Mouse (Mus musculus) limb, embryonic 13.5 days (tissue): Measurements from ENCODE around the gene Ubap1l. TPM values are rescaled to one million over a fixed set of nuclear protein-coding genes. Genes with fewer than 3 reads are reported as not detected.

Experiments
- ATAC-seq: fragments of 200-750 bp; cut with Nextera tagmentation; 2 replicates; pipeline ENCODE4 v1.8.0; 2017; ENCODE audit warnings: low read depth, moderate number of reproducible peaks, moderate TSS enrichment; ENCODE audit not compliant: low FRiP score
- H3K27ac ChIP-seq: fragments of 300-500 bp; sonication (generic); 2 replicates; pipeline ENCODE4 v1.5.1; 2015; ENCODE audit warnings: inconsistent platforms, mild to moderate bottlenecking, moderate library complexity
- H3K27me3 ChIP-seq: fragments of 300-500 bp; sonication (generic); 2 replicates; pipeline ENCODE4 v1.6.1; 2015; ENCODE audit warnings: mild to moderate bottlenecking, inconsistent platforms
- H3K36me3 ChIP-seq: fragments of 300-500 bp; sonication (generic); 2 replicates; pipeline ENCODE4 v1.6.1; 2015; ENCODE audit warnings: inconsistent platforms, mild to moderate bottlenecking, moderate library complexity
- H3K4me1 ChIP-seq: fragments of 300-500 bp; sonication (generic); 2 replicates; pipeline ENCODE4 v1.6.1; 2015; ENCODE audit warnings: inconsistent platforms
- H3K4me2 ChIP-seq: fragments of 300-500 bp; sonication (generic); replicated peaks from 2 replicates; pipeline ENCODE4 v1.6.1; 2015; ENCODE audit warnings: inconsistent platforms, mild to moderate bottlenecking, moderate library complexity
- H3K4me3 ChIP-seq: fragments of 300-500 bp; sonication (generic); 2 replicates; pipeline ENCODE4 v1.5.1; 2015; ENCODE audit warnings: moderate library complexity, mild to moderate bottlenecking, inconsistent platforms
- H3K9ac ChIP-seq: fragments of 300-500 bp; sonication (generic); 2 replicates; pipeline ENCODE4 v1.6.1; 2015; ENCODE audit warnings: mild to moderate bottlenecking, inconsistent platforms
- H3K9me3 ChIP-seq: fragments of 300-500 bp; sonication (generic); 2 replicates; pipeline ENCODE4 v1.6.1; 2016; ENCODE audit warnings: inconsistent platforms
- WGBS: fragments of 180-500 bp; shearing (Covaris S2); methylation state at CpG from one replicate; pipeline ENCODE4 v1.1.7; 2015; 5-methylcytosine and 5-hydroxymethylcytosine counted together
- polyA plus RNA-seq: library from polyadenylated mRNA; unstranded; fragments of >200 nt; fragmentation: Nextera tagmentation; extraction: Ambion mirVana; gene quantifications from 2 replicates; pipeline ENCODE4 v1.2.1, GENCODE M21; 2015

The Ubap1l gene
- polyA plus RNA-seq, 1 experiment from 2014 or later: 0.42 TPM

DNA sequence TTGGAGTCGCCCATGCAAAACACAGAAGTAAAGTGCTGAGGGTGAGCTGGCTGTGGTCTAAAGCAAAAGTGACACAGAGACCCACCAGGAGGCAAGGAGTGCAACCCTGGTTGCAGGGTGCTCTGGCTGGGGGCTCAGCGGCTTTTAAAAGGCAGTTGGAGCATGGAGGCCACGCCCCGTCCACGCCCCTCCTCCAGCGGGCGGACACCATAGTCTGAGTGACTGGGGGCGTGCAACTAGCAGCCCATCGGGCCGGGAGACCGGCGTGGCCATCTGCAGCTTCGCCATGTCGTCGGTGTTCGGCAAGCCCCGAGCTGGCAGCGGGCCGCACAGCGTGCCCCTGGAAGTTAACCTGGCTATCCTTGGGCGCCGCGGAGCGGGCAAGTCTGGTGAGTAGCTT lies 37.4 kb downstream of the Ubap1l start, which contains the start of gene Rasl12:
Gene Rasl12, plus strand, starts transcription at position 228 of the 400 bp plus-strand sequence.
- H3K27me3 ChIP-seq: peaks cover 4% of the 10 kb centered on the region
- peak; percentile 89 for ATAC-seq
- peak within 1 kb of the TSS; percentile 80 for H3K4me2 ChIP-seq
- no peaks in the 10 kb centered on the region for H3K36me3 ChIP-seq
- WGBS: under 1% methylated on average over 24 of the region's 24 CpGs
- peaks cover 11% of the 10 kb centered on the region for H3K4me1 ChIP-seq
- H3K9ac ChIP-seq: peak within 1 kb of the TSS; percentile 72
- H3K9me3 ChIP-seq: no peaks in the 10 kb centered on the region
- no peak within 1 kb of the TSS for H3K27ac ChIP-seq
- peak within 1 kb of the TSS; percentile 58 for H3K4me3 ChIP-seq

DNA sequence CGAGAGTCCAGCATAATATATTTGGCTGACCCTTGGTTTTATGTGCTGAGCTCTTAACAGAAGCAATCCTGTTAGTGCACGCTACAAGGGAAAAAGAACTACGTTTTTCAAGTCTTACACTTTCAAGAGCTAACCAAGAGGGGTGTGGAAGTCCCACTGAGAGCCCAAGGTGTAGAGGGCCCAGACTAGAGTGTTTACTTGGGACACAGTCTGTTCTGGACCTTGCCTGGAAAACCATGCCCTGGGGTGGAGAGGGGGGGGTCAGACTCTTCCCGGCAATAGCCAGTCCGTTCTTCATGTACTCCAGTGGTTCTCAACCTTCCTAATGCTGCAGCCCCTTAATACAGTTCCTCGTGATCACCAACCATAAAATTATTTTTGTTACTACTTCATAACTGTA lies 39.1 kb downstream of the Ubap1l start:
- Histone ChIP-seq H3K4me3 (no peak overlapping the region), H3K9ac (no peak overlapping the region), H3K4me1 (peaks cover 11% of the 10 kb centered on the region), H3K4me2 (no peak overlapping the region), H3K9me3 (no peaks in the 10 kb centered on the region), H3K27me3 (no peaks in the 10 kb centered on the region), H3K36me3 (no peaks in the 10 kb centered on the region), H3K27ac (no peak overlapping the region)
- no peak for ATAC-seq
- WGBS: 92% methylated on average over 6 of the region's 6 CpGs

DNA sequence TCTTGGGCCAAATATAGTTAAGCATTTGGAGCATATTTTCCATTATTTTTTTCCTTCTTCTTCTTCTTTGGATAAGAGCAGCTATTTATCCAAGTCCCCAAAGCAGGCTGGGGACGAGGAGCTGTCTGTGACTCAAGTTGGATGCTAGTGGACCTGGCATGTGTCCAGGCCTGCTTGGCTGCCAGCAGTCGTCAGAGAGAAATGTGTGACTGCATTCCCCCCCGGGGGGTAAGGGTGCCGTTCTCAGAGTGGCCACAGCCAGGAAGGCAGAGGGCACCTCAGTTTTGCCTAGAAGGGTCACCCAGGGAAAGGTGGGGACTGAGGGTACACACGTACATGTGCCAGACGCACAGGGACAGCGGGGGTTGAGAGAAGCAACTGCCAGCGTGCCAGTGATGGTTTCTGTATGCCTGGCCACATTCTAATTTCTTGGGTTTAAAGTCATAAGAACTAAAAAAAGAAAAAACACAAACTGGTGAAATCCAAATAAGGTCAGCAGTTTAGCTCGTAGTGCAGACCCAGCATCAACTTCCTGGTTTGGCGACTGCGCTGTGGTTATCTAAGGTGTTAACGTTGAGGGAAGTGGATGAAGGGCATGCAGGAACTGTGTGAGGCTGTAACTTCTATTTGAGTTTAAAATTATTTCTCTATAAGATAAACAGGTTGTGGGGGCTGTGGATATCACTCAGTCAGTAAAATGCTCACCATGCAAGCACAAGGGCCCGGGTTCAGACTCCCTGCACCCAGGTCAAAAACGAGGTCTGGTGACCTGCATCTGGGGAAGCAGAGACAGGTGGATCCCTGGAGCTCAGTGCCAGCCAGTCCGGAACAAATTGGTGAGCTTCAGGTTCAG lies 43.7 kb downstream of the Ubap1l start:
- Histone ChIP-seq H3K4me2 (no peak overlapping the region), H3K4me1 (no peaks in the 10 kb centered on the region), H3K4me3 (no peak overlapping the region), H3K9me3 (no peaks in the 10 kb centered on the region), H3K36me3 (no peaks in the 10 kb centered on the region), H3K27ac (no peak overlapping the region), H3K27me3 (no peaks in the 10 kb centered on the region), H3K9ac (no peak overlapping the region)
- 72% methylated on average over 15 of the region's 15 CpGs for WGBS
- no peak for ATAC-seq

DNA sequence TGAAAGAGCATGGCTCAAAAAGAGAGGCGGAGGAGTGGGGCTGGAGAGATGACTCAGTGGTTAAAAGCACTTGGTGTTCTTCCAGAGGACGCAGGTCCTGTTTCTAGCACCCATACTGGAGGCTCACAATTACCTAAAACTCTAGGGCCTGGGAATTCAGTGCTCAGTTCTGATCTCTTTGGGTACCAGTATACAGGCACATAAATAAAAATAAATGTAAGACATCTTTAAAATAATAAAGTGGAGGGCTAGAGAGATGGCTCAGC lies 44.3 kb downstream of the Ubap1l start:
- no peak for ATAC-seq
- Histone ChIP-seq H3K9ac (no peak overlapping the region), H3K9me3 (no peaks in the 10 kb centered on the region), H3K4me1 (no peaks in the 10 kb centered on the region), H3K27ac (no peak overlapping the region), H3K27me3 (no peaks in the 10 kb centered on the region), H3K4me2 (no peak overlapping the region), H3K4me3 (no peak overlapping the region), H3K36me3 (no peaks in the 10 kb centered on the region)
- 88% methylated on average over 2 of the region's 2 CpGs for WGBS

DNA sequence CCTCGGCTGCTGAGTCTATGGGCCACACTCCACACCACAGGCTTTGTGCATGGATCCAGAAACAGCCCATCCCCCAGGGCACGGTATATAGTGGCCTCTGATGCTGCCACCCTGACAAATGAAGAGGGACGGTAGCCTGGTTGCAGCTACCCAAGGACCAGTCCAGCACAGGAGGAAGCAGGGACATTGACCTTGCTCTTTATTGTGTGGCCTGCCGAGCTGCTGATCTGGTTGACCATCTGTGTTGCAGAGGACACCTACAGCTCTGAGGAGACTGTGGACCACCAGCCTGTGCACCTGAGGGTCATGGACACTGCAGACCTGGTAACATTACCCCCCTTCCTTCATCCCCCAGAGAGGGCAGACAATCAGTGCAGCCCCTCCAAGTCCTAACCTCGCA lies 46.5 kb downstream of the Ubap1l start:
- ATAC-seq: no peak
- no peak overlapping the region for H3K4me2 ChIP-seq
- no peak overlapping the region for H3K9ac ChIP-seq
- H3K9me3 ChIP-seq: no peaks in the 10 kb centered on the region
- H3K4me3 ChIP-seq: no peak overlapping the region
- H3K27ac ChIP-seq: no peak overlapping the region
- H3K36me3 ChIP-seq: peaks cover 8% of the 10 kb centered on the region; the same call in 1 of the 2 replicates
- H3K4me1 ChIP-seq: no peaks in the 10 kb centered on the region
- no peaks in the 10 kb centered on the region for H3K27me3 ChIP-seq
- 81% methylated on average over 5 of the region's 5 CpGs for WGBS

DNA sequence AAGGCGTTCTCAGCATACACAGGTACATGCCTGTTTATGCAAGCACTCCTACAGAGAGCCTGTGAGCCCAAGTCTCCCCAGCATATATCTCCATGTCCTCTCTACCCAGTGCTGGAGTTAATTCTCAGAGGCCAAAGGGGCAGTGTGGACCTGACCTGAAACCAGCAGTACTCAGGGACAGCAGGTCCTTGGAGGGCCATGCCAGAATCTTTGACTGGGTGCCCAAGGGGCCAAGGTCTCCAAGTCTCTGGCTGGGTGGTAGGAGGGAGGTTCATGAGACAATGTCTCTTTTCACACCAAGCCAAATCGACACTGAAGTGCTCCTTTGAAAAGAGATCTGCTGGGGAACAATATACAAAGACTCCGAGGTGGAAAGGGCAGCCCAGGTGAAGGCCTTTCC lies 47.0 kb downstream of the Ubap1l start:
- H3K4me2 ChIP-seq: no peak overlapping the region

DNA sequence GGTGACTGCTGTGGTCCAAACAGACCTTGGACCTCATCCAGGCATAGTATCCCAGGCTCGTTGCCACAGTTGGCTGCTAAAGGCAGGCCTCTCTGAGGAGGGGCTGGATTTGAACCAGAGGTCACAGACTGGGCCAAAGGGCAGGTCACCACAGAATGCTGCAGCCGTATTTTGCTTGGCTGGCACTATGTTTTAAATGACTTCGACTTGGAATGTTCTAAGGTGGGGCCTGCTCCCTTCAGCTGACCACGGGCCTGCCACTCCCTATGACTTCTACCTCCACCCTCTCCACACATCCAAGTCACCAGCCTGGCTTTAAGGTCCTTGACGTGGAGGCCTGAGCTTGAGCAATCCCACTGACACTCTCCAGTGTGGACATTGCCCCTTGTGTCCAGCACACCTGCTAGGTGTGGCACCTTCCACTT lies 48.0 kb downstream of the Ubap1l start:
- Histone ChIP-seq H3K9ac (no peak overlapping the region), H3K27me3 (no peaks in the 10 kb centered on the region), H3K36me3 (peaks cover 8% of the 10 kb centered on the region; the same call in 1 of the 2 replicates), H3K4me1 (no peaks in the 10 kb centered on the region), H3K4me2 (no peak overlapping the region), H3K4me3 (no peak overlapping the region), H3K9me3 (no peaks in the 10 kb centered on the region), H3K27ac (no peak overlapping the region)
- WGBS: 66% methylated on average over 5 of the region's 5 CpGs
- no peak for ATAC-seq

More for the DNA sequence above, 47.0 kb downstream of the Ubap1l start:
- ATAC-seq: no peak
- WGBS: 72% methylated on average over 3 of the region's 3 CpGs
- H3K36me3 ChIP-seq: peaks cover 8% of the 10 kb centered on the region; the same call in 1 of the 2 replicates
- H3K4me3 ChIP-seq: no peak overlapping the region
- no peaks in the 10 kb centered on the region for H3K4me1 ChIP-seq
- H3K27me3 ChIP-seq: no peaks in the 10 kb centered on the region
- no peaks in the 10 kb centered on the region for H3K9me3 ChIP-seq
- no peak overlapping the region for H3K9ac ChIP-seq
- H3K27ac ChIP-seq: no peak overlapping the region

DNA sequence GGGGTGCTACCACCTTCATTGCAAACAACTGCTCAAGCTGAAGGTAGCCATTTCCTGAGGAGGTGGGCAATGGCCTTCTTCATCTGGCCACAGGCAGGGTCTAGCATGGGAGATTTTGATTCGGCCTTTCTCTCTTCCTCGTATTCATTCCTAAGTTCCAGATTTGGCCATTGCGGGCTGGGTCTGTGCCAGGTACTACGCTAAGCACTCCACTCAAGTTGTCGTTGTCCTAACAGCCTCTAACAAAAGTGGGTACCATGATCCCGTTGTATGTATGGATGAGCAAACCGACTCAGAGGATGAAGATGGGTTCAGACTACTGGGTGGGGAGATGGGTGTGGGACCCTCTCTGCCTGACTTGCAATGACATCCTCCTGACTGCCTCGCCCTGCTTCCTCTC lies 49.5 kb downstream of the Ubap1l start:
- WGBS: 94% methylated on average over 8 of the region's 8 CpGs
- H3K4me3 ChIP-seq: no peak overlapping the region
- no peaks in the 10 kb centered on the region for H3K27me3 ChIP-seq
- peaks cover 8% of the 10 kb centered on the region; the same call in 1 of the 2 replicates for H3K36me3 ChIP-seq
- no peak overlapping the region for H3K27ac ChIP-seq
- no peaks in the 10 kb centered on the region for H3K4me1 ChIP-seq
- no peaks in the 10 kb centered on the region for H3K9me3 ChIP-seq
- no peak overlapping the region for H3K4me2 ChIP-seq
- no peak for ATAC-seq
- no peak overlapping the region for H3K9ac ChIP-seq

DNA sequence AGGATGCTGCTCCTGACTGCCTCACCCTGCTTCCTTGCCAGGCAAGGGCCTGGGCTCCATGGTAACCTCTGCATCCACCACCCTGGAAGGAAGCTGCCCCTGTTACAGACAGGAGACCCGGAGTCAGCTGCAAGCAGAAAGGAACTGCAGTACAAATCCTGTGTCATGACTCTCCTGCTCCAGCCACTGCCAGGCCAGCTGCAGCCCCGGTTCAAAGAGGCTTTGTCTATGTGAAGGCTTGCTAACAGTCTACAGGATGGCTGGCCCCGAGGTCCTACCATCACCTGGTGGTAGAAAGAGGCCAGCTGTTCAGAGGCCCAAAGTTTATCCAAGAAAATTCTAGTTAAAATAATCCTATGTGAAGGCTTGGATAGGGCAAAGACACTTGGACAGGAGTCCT lies 50.5 kb downstream of the Ubap1l start:
- Histone ChIP-seq H3K4me1 (no peaks in the 10 kb centered on the region), H3K9ac (no peak overlapping the region), H3K4me2 (no peak overlapping the region), H3K9me3 (no peaks in the 10 kb centered on the region), H3K27me3 (no peaks in the 10 kb centered on the region), H3K36me3 (peaks cover 8% of the 10 kb centered on the region; the same call in 1 of the 2 replicates), H3K27ac (no peak overlapping the region), H3K4me3 (no peak overlapping the region)
- no peak for ATAC-seq
- WGBS: 70% methylated on average over 3 of the region's 3 CpGs

DNA sequence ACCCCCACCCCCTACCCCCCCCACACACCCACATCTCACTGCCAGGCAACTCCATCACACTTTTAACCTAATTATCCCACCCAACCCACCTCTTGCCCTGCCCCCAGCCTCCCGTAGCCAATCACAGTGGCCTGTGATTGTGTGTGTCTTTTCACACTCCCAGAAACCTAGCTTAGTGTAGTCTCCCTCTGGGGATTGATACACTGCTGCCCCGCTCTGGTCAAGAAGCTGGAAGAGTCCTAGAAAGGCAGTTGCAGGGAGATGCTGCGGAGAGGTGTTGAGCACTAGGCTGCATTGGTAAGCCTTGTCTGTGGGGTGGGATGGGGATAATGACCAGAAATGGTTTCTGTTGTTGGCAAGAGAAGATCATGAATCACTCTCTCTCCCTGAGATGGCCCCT lies 56.9 kb downstream of the Ubap1l start:
- Histone ChIP-seq H3K9ac (no peak overlapping the region), H3K4me3 (no peak overlapping the region), H3K36me3 (no peaks in the 10 kb centered on the region), H3K4me1 (no peaks in the 10 kb centered on the region), H3K27ac (no peak overlapping the region), H3K9me3 (no peaks in the 10 kb centered on the region), H3K4me2 (no peak overlapping the region), H3K27me3 (no peaks in the 10 kb centered on the region)
- WGBS: 26% methylated on average over 3 of the region's 3 CpGs
- no peak for ATAC-seq

DNA sequence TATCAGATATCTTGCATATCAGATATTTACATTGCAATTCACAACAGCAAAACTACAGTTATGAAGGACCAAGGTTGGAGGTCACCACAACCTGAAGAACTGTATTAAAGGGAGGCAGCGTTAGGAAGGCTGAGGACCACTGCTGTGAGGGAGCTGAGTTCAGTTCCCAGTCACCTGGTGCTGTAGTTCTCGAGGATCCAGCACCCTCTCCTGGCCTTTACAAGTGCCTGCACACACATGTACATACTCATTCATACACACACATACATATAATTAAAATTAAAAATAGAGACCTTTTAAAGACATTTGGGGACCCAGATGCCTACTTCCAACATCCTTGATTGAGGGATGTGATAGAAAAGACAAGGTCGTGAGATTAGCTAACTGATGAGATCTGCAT lies 58.8 kb downstream of the Ubap1l start:
- no peak for ATAC-seq
- 72% methylated on average over 3 of the region's 3 CpGs for WGBS

DNA sequence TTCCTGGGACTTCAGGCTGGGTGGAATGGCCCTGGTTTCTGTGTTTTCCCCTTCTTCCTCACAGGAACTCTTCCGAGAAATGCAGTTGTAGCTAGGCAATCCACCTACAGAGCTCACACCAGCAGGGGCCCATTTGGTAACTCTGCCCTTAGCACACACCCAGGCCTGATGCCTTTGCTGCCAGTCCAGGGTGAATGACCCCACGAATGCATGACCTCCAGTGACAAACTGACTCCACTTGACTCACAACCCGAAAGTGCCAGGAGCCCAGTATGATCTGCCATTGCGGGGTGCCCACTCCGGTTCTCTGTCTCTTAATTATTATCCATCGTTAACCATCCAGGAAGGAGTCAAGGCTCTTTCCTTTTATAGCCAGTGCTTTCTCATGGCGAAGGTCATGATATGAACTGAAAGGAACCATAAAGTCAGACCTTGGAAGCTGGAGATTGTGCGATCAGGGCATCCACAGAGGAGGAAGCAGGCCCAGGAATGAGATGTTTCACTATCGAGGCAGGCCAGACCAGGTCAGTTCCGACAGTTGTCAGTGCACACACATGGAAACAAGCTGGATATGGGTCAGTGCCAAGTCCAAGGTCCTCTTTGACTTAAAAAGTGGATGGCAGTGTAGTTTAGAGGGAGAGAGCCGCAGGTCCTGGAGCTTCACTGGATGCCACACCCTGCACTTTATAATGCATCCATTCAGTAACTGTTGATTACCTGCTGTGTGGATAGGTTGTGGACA lies 62.1 kb downstream of the Ubap1l start, which contains the start of gene Slc51b:
Gene Slc51b, minus strand, starts transcription at position 196 of the 742 bp plus-strand sequence.
- Histone ChIP-seq H3K27me3 (no peaks in the 10 kb centered on the region), H3K27ac (no peak within 1 kb of the TSS), H3K9ac (no peak within 1 kb of the TSS), H3K4me1 (0 out of 2 replicates have a peak, but pooled peaks cover 6% of the 10 kb centered on the region), H3K36me3 (no peaks in the 10 kb centered on the region), H3K9me3 (no peaks in the 10 kb centered on the region), H3K4me3 (no peak within 1 kb of the TSS), H3K4me2 (no peak within 1 kb of the TSS)
- WGBS: 72% methylated on average over 11 of the region's 11 CpGs
- no peak for ATAC-seq

More for the DNA sequence above, 58.8 kb downstream of the Ubap1l start:
- no peaks in the 10 kb centered on the region for H3K9me3 ChIP-seq
- H3K4me2 ChIP-seq: no peak overlapping the region
- no peak overlapping the region for H3K9ac ChIP-seq
- no peak overlapping the region for H3K27ac ChIP-seq
- H3K4me3 ChIP-seq: no peak overlapping the region
- no peaks in the 10 kb centered on the region for H3K36me3 ChIP-seq
- 0 out of 2 replicates have a peak, but pooled peaks cover 4% of the 10 kb centered on the region for H3K4me1 ChIP-seq
- no peaks in the 10 kb centered on the region for H3K27me3 ChIP-seq
